Mouse (Mus musculus): ENCODE data around the gene Olfr1163. TPM values are rescaled to one million over a fixed set of nuclear protein-coding genes. Genes with fewer than 3 reads are reported as not detected.
"Not testable (repeated sequence)": the region's sequence is repeated elsewhere in the genome, so short reads cannot be mapped to it uniquely, and the experiment has no call there.

Gene Olfr1163
- polyA plus RNA-seq (2014; fragmentation: Nextera tagmentation; extraction: Ambion mirVana): not detected in 2 replicates

DNA sequence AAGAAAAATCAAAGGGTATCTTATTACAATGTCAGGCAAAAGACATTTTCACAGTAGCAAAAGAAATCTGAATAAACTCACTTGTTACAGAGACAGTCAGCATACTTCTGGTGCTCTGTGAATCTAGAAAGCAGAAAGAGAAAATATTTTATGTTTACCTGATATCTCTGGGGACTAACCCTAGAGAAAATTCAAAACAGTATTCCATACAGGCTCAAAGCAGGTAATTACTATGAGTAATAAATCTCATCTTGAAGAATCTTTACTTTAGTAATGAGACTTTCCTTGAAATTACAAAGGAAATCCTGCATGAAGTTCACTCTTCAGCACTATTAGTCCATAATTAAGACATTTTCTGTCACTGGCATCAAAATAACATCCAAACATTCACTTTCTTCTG is at the start of gene Olfr1163:
Olfr1163 (minus strand) TSS at position 101 of the 400 bp plus-strand sequence.
- no peaks in the 10 kb centered on the region for H3K36me3 ChIP-seq (ENCODE audit: control insufficient read depth, insufficient read depth, low read length)
- no peaks in the 10 kb centered on the region for H3K9me3 ChIP-seq (ENCODE audit: control insufficient read depth, low read length)
- no peak for ATAC-seq (ENCODE audit: low read depth)
- no peak within 1 kb of the TSS for H3K4me2 ChIP-seq (ENCODE audit: low read depth, low read length)
- H3K27ac ChIP-seq (replicated peaks; ENCODE audit: low read depth, low read length): no peak within 1 kb of the TSS
- DNase-seq (ENCODE audit: low spot score): no peak
- H3K4me1 ChIP-seq (ENCODE audit: control insufficient read depth, insufficient read depth, low read length): no peaks in the 10 kb centered on the region
- no peaks in the 10 kb centered on the region for H3K27me3 ChIP-seq (replicated peaks; ENCODE audit: control insufficient read depth, insufficient read depth, low read length)
- no peak within 1 kb of the TSS for H3K9ac ChIP-seq (ENCODE audit: low read depth, low read length)
- no peak within 1 kb of the TSS for H3K4me3 ChIP-seq (ENCODE audit: low read depth, low read length)

DNA sequence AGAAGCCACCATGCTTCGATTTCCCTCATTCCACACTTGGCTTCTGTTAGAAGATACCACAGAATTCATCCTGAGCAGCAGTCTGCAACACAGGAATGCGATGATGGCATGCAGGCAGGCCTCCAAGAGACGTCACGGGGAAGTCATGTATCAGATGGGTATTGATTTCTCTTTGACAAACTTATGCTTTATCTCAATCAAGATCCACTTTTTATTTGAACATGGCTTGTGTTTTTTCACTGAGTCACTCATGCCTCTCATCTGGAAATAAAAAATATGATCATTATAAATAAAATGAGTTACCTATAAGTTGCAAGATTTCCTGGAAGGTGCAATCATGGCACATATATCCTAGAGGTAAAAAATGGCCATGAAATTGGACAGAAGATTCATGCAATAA is 22.2 kb upstream of the Olfr1163 start, which contains the start of gene Olfr1164:
Olfr1164 (minus strand) TSS at position 101 of the 400 bp plus-strand sequence.
- H3K27ac ChIP-seq (replicated peaks; ENCODE audit: low read depth, low read length): no peak within 1 kb of the TSS
- no peak within 1 kb of the TSS for H3K4me2 ChIP-seq (ENCODE audit: low read depth, low read length)
- DNase-seq (ENCODE audit: low spot score) (no peak), ATAC-seq (ENCODE audit: low read depth) (no peak)
- H3K4me1 ChIP-seq (ENCODE audit: control insufficient read depth, insufficient read depth, low read length): no peaks in the 10 kb centered on the region
- no peak within 1 kb of the TSS for H3K9ac ChIP-seq (ENCODE audit: low read depth, low read length)
- no peak within 1 kb of the TSS for H3K4me3 ChIP-seq (ENCODE audit: low read depth, low read length)
- H3K9me3 ChIP-seq (ENCODE audit: control insufficient read depth, low read length): no peaks in the 10 kb centered on the region
- no peaks in the 10 kb centered on the region for H3K36me3 ChIP-seq (ENCODE audit: control insufficient read depth, insufficient read depth, low read length)
- 70% methylated on average over 4 of the region's 4 CpGs for WGBS
- H3K27me3 ChIP-seq (replicated peaks; ENCODE audit: control insufficient read depth, insufficient read depth, low read length): no peaks in the 10 kb centered on the region

DNA sequence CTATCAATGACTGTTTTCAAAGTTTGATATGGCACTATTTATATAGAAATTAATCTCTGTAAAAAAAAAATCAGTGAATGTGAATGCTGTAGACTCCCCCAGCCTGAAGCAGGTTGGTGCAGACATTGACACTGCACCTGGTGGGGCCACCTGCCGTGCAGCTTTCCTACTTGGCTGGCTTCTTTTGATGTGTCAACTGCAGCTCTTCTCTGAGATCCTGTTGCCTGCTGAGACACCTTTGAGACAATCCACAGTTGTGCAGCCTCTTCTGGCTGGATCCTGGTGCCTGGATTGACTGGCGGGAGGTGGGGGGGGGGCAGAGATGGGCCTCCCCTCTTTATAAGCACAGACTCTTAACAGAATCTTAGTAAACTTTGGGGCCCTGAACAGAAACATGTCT is 8.0 kb downstream of the Olfr1163 start:
- no peak for DNase-seq (ENCODE audit: low spot score)
- peaks cover 6% of the 10 kb centered on the region; the same call in 1 of the 2 replicates for H3K9me3 ChIP-seq (ENCODE audit: control insufficient read depth, low read length)
- no peak overlapping the region for H3K9ac ChIP-seq (ENCODE audit: low read depth, low read length)
- H3K4me2 ChIP-seq (ENCODE audit: low read depth, low read length): no peak overlapping the region
- ATAC-seq (ENCODE audit: low read depth): no peak
- no peaks in the 10 kb centered on the region for H3K4me1 ChIP-seq (ENCODE audit: control insufficient read depth, insufficient read depth, low read length)
- H3K36me3 ChIP-seq (ENCODE audit: control insufficient read depth, insufficient read depth, low read length): no peaks in the 10 kb centered on the region
- 68% methylated on average over 2 of the region's 2 CpGs for WGBS
- H3K4me3 ChIP-seq (ENCODE audit: low read depth, low read length): no peak overlapping the region
- H3K27ac ChIP-seq (replicated peaks; ENCODE audit: low read depth, low read length): no peak overlapping the region
- H3K27me3 ChIP-seq (replicated peaks; ENCODE audit: control insufficient read depth, insufficient read depth, low read length): no peaks in the 10 kb centered on the region

- ATAC-seq (ENCODE audit: low read depth): no peak
- no peak for DNase-seq (ENCODE audit: low spot score)
- Histone ChIP-seq H3K36me3 (ENCODE audit: control insufficient read depth, insufficient read depth, low read length) (no peaks in the 10 kb centered on the region), H3K27me3 (replicated peaks; ENCODE audit: control insufficient read depth, insufficient read depth, low read length) (no peaks in the 10 kb centered on the region), H3K27ac (replicated peaks; ENCODE audit: low read depth, low read length) (no peak within 1 kb of the TSS), H3K9me3 (ENCODE audit: control insufficient read depth, low read length) (no peaks in the 10 kb centered on the region), H3K4me1 (ENCODE audit: control insufficient read depth, insufficient read depth, low read length) (no peaks in the 10 kb centered on the region), H3K4me2 (ENCODE audit: low read depth, low read length) (no peak within 1 kb of the TSS), H3K9ac (ENCODE audit: low read depth, low read length) (no peak within 1 kb of the TSS), H3K4me3 (ENCODE audit: low read depth, low read length) (no peak within 1 kb of the TSS)
- WGBS: 80% methylated on average over 1 of the region's 1 CpGs
Observed at GRCm38 (mm10) chr2:88051029-88051428, 20.6 kb downstream of the Olfr1163 start, which contains the start of gene Olfr1162. Olfr1162 (minus strand) TSS chr2:88051129.

GRCm38 (mm10) chr2:88037599-88037998 is 34.0 kb downstream of the Olfr1163 start, which contains the start of gene Olfr73:
Olfr73 (minus strand) TSS chr2:88037699.
- Histone ChIP-seq H3K4me3 (ENCODE audit: low read depth, low read length) (no peak within 1 kb of the TSS), H3K4me1 (ENCODE audit: control insufficient read depth, insufficient read depth, low read length) (no peaks in the 10 kb centered on the region), H3K4me2 (ENCODE audit: low read depth, low read length) (no peak within 1 kb of the TSS), H3K9ac (ENCODE audit: low read depth, low read length) (no peak within 1 kb of the TSS), H3K9me3 (ENCODE audit: control insufficient read depth, low read length) (no peaks in the 10 kb centered on the region), H3K27me3 (replicated peaks; ENCODE audit: control insufficient read depth, insufficient read depth, low read length) (no peaks in the 10 kb centered on the region), H3K36me3 (ENCODE audit: control insufficient read depth, insufficient read depth, low read length) (no peaks in the 10 kb centered on the region), H3K27ac (replicated peaks; ENCODE audit: low read depth, low read length) (no peak within 1 kb of the TSS)
- no peak for DNase-seq (ENCODE audit: low spot score)
- no peak for ATAC-seq (ENCODE audit: low read depth)

GRCm38 (mm10) chr2:88022474-88022873 is 49.2 kb downstream of the Olfr1163 start, which contains the start of gene Olfr1161:
Olfr1161 (plus strand) TSS chr2:88022774.
- not testable (repeated sequence) for H3K27ac ChIP-seq (replicated peaks; ENCODE audit: low read depth, low read length); H3K4me2 ChIP-seq (ENCODE audit: low read depth, low read length); H3K4me1 ChIP-seq (ENCODE audit: control insufficient read depth, insufficient read depth, low read length); H3K9ac ChIP-seq (ENCODE audit: low read depth, low read length); ATAC-seq (ENCODE audit: low read depth); H3K4me3 ChIP-seq (ENCODE audit: low read depth, low read length); H3K36me3 ChIP-seq (ENCODE audit: control insufficient read depth, insufficient read depth, low read length); DNase-seq (ENCODE audit: low spot score); H3K27me3 ChIP-seq (replicated peaks; ENCODE audit: control insufficient read depth, insufficient read depth, low read length); H3K9me3 ChIP-seq (ENCODE audit: control insufficient read depth, low read length)
- WGBS: 73% methylated on average over 1 of the region's 1 CpGs

Other genes starting within 250 kb of the Olfr1163 start
- gene Olfr1148, start 241.3 kb downstream of the Olfr1163 start, polyA plus RNA-seq (2014; fragmentation: Nextera tagmentation; extraction: Ambion mirVana): not detected in 2 replicates
- gene Olfr1150-ps1, start 227.8 kb downstream of the Olfr1163 start, polyA plus RNA-seq (2014; fragmentation: Nextera tagmentation; extraction: Ambion mirVana): not detected in 2 replicates
- not detected in 2 replicates for gene Olfr1151, start 216.0 kb downstream of the Olfr1163 start, polyA plus RNA-seq (2014; fragmentation: Nextera tagmentation; extraction: Ambion mirVana)
- 0.06 TPM in 1 of 2 replicates, not detected in the other for gene Olfr1152, start 205.3 kb downstream of the Olfr1163 start, polyA plus RNA-seq (2014; fragmentation: Nextera tagmentation; extraction: Ambion mirVana)
- gene Olfr1153, start 176.9 kb downstream of the Olfr1163 start, polyA plus RNA-seq (2014; fragmentation: Nextera tagmentation; extraction: Ambion mirVana): 0.11 TPM in 1 of 2 replicates, not detected in the other
- gene Olfr1154, start 166.7 kb downstream of the Olfr1163 start, polyA plus RNA-seq (2014; fragmentation: Nextera tagmentation; extraction: Ambion mirVana): not detected in 2 replicates
- not detected in 2 replicates for gene Olfr1155, start 126.7 kb downstream of the Olfr1163 start, polyA plus RNA-seq (2014; fragmentation: Nextera tagmentation; extraction: Ambion mirVana)
- gene Olfr1156, start 118.7 kb downstream of the Olfr1163 start, polyA plus RNA-seq (2014; fragmentation: Nextera tagmentation; extraction: Ambion mirVana): 0.11 TPM in 1 of 2 replicates, not detected in the other
- gene Olfr1157, start 103.5 kb downstream of the Olfr1163 start, polyA plus RNA-seq (2014; fragmentation: Nextera tagmentation; extraction: Ambion mirVana): not detected in 2 replicates
- gene Olfr74, start 97.2 kb downstream of the Olfr1163 start, polyA plus RNA-seq (2014; fragmentation: Nextera tagmentation; extraction: Ambion mirVana): not detected in 2 replicates
- not detected in 2 replicates for gene Olfr1158, start 81.7 kb downstream of the Olfr1163 start, polyA plus RNA-seq (2014; fragmentation: Nextera tagmentation; extraction: Ambion mirVana)
- gene Olfr1160, start 63.6 kb downstream of the Olfr1163 start, polyA plus RNA-seq (2014; fragmentation: Nextera tagmentation; extraction: Ambion mirVana): not detected in 2 replicates
- gene Olfr1161, start 49.1 kb downstream of the Olfr1163 start, polyA plus RNA-seq (2014; fragmentation: Nextera tagmentation; extraction: Ambion mirVana): not detected in 2 replicates
- not detected in 2 replicates for gene Olfr73, start 34.1 kb downstream of the Olfr1163 start, polyA plus RNA-seq (2014; fragmentation: Nextera tagmentation; extraction: Ambion mirVana)
- 0.09 TPM in 1 of 2 replicates, not detected in the other for gene Olfr1162, start 20.7 kb downstream of the Olfr1163 start, polyA plus RNA-seq (2014; fragmentation: Nextera tagmentation; extraction: Ambion mirVana)
- not detected in 2 replicates for gene Olfr1164, start 22.1 kb upstream of the Olfr1163 start, polyA plus RNA-seq (2014; fragmentation: Nextera tagmentation; extraction: Ambion mirVana)
- gene Olfr1166, start 56.4 kb upstream of the Olfr1163 start, polyA plus RNA-seq (2014; fragmentation: Nextera tagmentation; extraction: Ambion mirVana): 0.11 TPM in 1 of 2 replicates, not detected in the other
- not detected in 2 replicates for gene Olfr1167, start 83.4 kb upstream of the Olfr1163 start, polyA plus RNA-seq (2014; fragmentation: Nextera tagmentation; extraction: Ambion mirVana)
- gene Olfr1168, start 110.0 kb upstream of the Olfr1163 start, polyA plus RNA-seq (2014; fragmentation: Nextera tagmentation; extraction: Ambion mirVana): not detected in 2 replicates
- not detected in 2 replicates for gene Olfr1170, start 156.5 kb upstream of the Olfr1163 start, polyA plus RNA-seq (2014; fragmentation: Nextera tagmentation; extraction: Ambion mirVana)
- 0.07 TPM in 1 of 2 replicates, not detected in the other for gene Olfr1173, start 208.0 kb upstream of the Olfr1163 start, polyA plus RNA-seq (2014; fragmentation: Nextera tagmentation; extraction: Ambion mirVana)
- 0.14 TPM in 1 of 2 replicates, not detected in the other for gene Olfr1174-ps, start 243.3 kb upstream of the Olfr1163 start, polyA plus RNA-seq (2014; fragmentation: Nextera tagmentation; extraction: Ambion mirVana)

Measured in embryonic facial prominence, embryonic 14.5 days (tissue).